In the genomic region with DNA sequence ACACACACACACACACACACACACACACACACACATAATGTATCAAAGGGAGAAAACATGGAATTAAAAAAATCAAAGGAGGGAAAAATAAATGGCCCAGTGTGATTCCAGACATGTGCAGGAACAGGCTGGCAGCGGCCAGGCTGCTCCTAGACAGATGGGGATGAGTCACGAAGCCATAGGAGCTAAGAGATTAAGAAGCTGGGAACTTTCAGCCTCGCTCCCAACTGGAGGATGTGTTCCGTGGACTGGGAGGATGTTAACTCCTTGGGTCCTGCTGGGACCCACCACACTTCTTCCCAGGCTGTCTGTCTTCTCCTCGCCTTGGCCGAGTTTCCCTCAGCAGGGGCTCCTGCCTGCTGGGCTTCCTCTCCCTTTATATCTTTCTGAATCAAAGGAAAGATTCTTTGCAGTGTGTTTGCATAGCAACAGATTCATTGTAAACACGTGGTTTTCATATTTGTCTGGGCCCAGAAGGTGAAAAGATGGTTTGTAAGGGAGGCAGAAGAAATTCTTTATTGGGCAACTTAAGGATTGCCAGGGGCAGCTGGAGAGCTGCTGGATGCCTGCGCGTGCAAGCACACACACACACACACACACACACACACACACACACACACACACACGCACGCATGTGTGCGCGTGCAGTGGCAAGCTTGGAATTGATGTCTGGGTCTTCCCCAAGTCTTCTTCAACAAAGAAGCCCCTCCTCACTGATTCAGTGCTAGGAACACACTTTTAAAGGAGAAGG, we compare ENCODE assay signal across 10 mouse cellular contexts.
DNase-seq lines count a peak whose midpoint lies in the region; ATAC-seq and TF ChIP-seq lines count a peak whose summit lies in the region.
"Had no signal": no experiment of that assay in that cellular context is flagged by ENCODE, and none has a peak within 500 bp of the region (broad histone marks: within the 10 kb centered on the region; RNA-seq: fewer than 3 reads in every experiment).

No protein-coding gene starts in this region.

- 62% methylated on average over 13 of the region's 13 CpGs for WGBS in heart, embryonic 12.5 days
- WGBS in spleen, adult 2 months, result 83% methylated on average over 13 of the region's 13 CpGs

- TF ChIP-seq POLR2A in spleen, adult 2 months (IDR thresholded peaks at IDR 0.05; ENCODE audit: low read depth, low read length), result no peak

- ATAC-seq in heart, embryonic 12.5 days (ENCODE audit: insufficient number of reproducible peaks, low FRiP score), result no peak

- H3K9me3 ChIP-seq in heart, embryonic 12.5 days (replicated peaks), result no peaks in the 10 kb centered on the region
- H3K9me3 ChIP-seq: hindbrain, embryonic 15.5 days had no signal

- intact Hi-C loops in left cerebral cortex, postnatal 4 days (cut with DNase I), result no loop called here

- peaks cover 22% of the 10 kb centered on the region for H3K36me3 ChIP-seq in heart, embryonic 12.5 days
- H3K36me3 ChIP-seq in spleen, adult 2 months (ENCODE audit: control insufficient read depth, insufficient read depth, low read length), result no peaks in the 10 kb centered on the region
- H3K36me3 ChIP-seq: hindbrain, embryonic 15.5 days had no signal

- peaks cover 33% of the 10 kb centered on the region for H3K4me1 ChIP-seq in heart, embryonic 12.5 days (replicated peaks)
- peaks cover 47% of the 10 kb centered on the region for H3K4me1 ChIP-seq in spleen, adult 2 months (ENCODE audit: control insufficient read depth, insufficient read depth, insufficient read length)

- no peak overlapping the region for H3K9ac ChIP-seq in heart, embryonic 12.5 days
- H3K9ac ChIP-seq: hindbrain, embryonic 15.5 days had no signal

- H3K27ac ChIP-seq in heart, embryonic 12.5 days (ENCODE audit: poor library complexity, severe bottlenecking), result 0 out of 2 replicates have a peak overlapping the region, but pooled peaks have one; percentile 14
- peak overlapping the region; percentile 82 for H3K27ac ChIP-seq in spleen, adult 2 months (ENCODE audit: insufficient read depth, low read length)
- H3K27ac ChIP-seq: hindbrain, embryonic 15.5 days had no signal

- no peak for TF ChIP-seq CTCF in spleen, adult 2 months (IDR thresholded peaks at IDR 0.05; ENCODE audit: extremely low read depth, insufficient read depth, insufficient read length, insufficient replicate concordance)

- no peak overlapping the region for H3K4me3 ChIP-seq in heart, embryonic 12.5 days
- no peak overlapping the region for H3K4me3 ChIP-seq in spleen, adult 2 months (ENCODE audit: extremely low read depth, insufficient read depth, insufficient read length)
- H3K4me3 ChIP-seq: hindbrain, embryonic 15.5 days had no signal

- H3K4me2 ChIP-seq in heart, embryonic 12.5 days, result no peak overlapping the region
- H3K4me2 ChIP-seq: hindbrain, embryonic 15.5 days had no signal

- no peaks in the 10 kb centered on the region for H3K27me3 ChIP-seq in heart, embryonic 12.5 days (replicated peaks)
- H3K27me3 ChIP-seq in spleen, adult 2 months (ENCODE audit: control insufficient read depth, insufficient read depth, low read length), result no peaks in the 10 kb centered on the region
- H3K27me3 ChIP-seq: hindbrain, embryonic 15.5 days had no signal

- no peak for DNase-seq in heart, adult 9 months (ENCODE audit: low spot score in 2 of 2)
- DNase-seq in spleen, adult 2 months (ENCODE audit: low read depth in 1 of 2, low spot score in 2 of 2), result no peak
- DNase-seq in spleen, postnatal 14 days (ENCODE audit: low spot score in 2 of 2), result no peak
- DNase-seq in left cerebral cortex, postnatal 4 days, result peak; percentile 16
- no peak for DNase-seq in embryo, embryonic 9.5 days (ENCODE audit: extremely low spot score)
- DNase-seq in gastrocnemius, postnatal 10 days, result no peak
- no peak for DNase-seq in spleen, postnatal 4 days (ENCODE audit: low spot score in 2 of 2)
- DNase-seq: midbrain, embryonic 14.5 days had no signal
